Mouse (Mus musculus): ENCODE results near the gene Sppl2b.

GRCm38 (mm10) chr10:80913364-80914011, 58.4 kb downstream of the Sppl2b start:
- TF ChIP-seq CTCF (IDR thresholded peaks at IDR 0.05; ENCODE audit: low read depth): no peak
- TF ChIP-seq EP300 (IDR thresholded peaks at IDR 0.05; ENCODE audit: low read depth): no peak

Measured in liver, postnatal 0 days (tissue).